Mouse (Mus musculus) frontal cortex, postnatal 14 days (tissue): ENCODE results near the gene Fgf18.
A peak's percentile ranks its signal among the peaks of the same experiment; 100 is the strongest.

Experiments used
- DNase-seq, 2 experiments: peaks; one replicate each; pipeline ENCODE4 v3.0.0; 2022; ENCODE audit warnings: low spot score in 2 of 2

Fgf18 gene

DNA sequence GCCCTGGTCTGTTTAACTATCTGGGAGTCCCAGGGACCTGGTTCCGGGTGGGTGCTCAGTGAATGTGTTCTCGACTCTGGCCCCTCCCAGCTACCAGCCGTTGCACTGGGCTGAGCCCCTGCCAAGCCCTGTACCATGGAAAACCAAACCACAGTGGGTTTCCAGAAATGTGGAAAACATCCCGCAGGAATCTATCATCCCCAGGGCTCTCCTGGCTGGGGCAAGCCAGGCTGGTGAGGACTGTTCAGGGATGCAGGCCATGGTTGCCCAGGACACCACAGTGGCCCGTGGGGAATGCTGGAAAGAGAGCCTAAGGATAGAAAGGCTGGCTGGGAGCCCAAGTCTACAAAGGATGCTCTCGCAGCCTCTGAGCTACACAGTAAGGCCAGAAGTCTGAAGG lies 76.7 kb downstream of the Fgf18 start:
- peak in 1 of 2 experiments; percentile 25 for DNase-seq
